Mouse (Mus musculus): ENCODE results near the gene Olfr459. TPM values are rescaled to one million over a fixed set of nuclear protein-coding genes. Genes with fewer than 3 reads are reported as not detected.

Gene Olfr459
- polyA plus RNA-seq, 1 experiment from 2014 or later: not detected

GRCm38 (mm10) chr6:41757199-41757598 lies 17.8 kb downstream of the Olfr459 start:
- H3K4me1 ChIP-seq (ENCODE audit: control insufficient read depth, insufficient read depth, low read length): no peaks in the 10 kb centered on the region
- H3K36me3 ChIP-seq (ENCODE audit: control insufficient read depth, insufficient read depth, low read length): no peaks in the 10 kb centered on the region
- H3K9ac ChIP-seq (ENCODE audit: low read depth, low read length): no peak overlapping the region
- H3K27me3 ChIP-seq (replicated peaks; ENCODE audit: control insufficient read depth, insufficient read depth, low read length): no peaks in the 10 kb centered on the region
- 64% methylated on average over 3 of the region's 3 CpGs for WGBS
- H3K9me3 ChIP-seq (ENCODE audit: control insufficient read depth, low read length): no peaks in the 10 kb centered on the region
- H3K4me2 ChIP-seq (ENCODE audit: low read depth, low read length): no peak overlapping the region
- H3K27ac ChIP-seq (ENCODE audit: low read length): no peak overlapping the region
- H3K4me3 ChIP-seq (ENCODE audit: low read length): no peak overlapping the region
- ATAC-seq: no peak

- ATAC-seq: no peak
Measured at GRCm38 (mm10) chr6:41754626-41755025, 20.4 kb downstream of the Olfr459 start.

DNA sequence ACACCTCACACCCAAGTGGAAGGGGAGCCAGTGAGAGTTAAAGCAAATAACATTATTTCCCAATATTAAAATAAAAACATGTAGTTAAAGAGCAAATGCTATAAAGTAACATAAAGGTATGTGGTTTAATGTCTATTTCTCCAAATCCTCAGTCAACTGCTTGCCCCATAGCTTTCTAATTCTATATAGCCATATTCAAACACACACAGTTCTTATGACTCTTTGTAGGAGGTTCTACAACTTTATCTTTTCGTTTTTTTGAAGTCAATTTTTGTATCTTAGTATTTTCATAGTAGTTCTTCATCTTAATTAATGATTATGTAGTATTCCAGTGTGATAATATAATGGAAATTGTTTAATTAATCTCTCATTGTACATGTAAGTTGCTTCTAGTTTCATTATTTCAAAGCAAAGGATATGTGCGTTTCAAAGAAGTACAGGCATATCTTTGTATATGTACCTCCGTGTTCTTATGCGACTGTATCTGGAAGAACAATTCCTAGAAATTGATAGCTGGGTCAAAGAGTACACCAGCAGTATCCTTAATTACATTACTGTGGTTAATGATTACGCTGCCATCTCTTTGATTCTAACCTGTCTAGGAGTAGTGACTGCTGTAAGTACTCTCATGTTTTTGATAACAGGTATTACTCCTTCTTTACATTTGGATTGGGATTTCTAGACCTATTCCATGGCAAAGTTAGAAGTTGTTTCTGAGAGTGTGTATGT lies 30.1 kb downstream of the Olfr459 start:
- H3K4me2 ChIP-seq (ENCODE audit: low read depth, low read length): no peak overlapping the region
- H3K4me1 ChIP-seq (ENCODE audit: control insufficient read depth, insufficient read depth, low read length): no peaks in the 10 kb centered on the region
- no peaks in the 10 kb centered on the region for H3K36me3 ChIP-seq (ENCODE audit: control insufficient read depth, insufficient read depth, low read length)
- no peak overlapping the region for H3K27ac ChIP-seq (ENCODE audit: low read length)
- no peaks in the 10 kb centered on the region for H3K27me3 ChIP-seq (replicated peaks; ENCODE audit: control insufficient read depth, insufficient read depth, low read length)
- H3K9me3 ChIP-seq (ENCODE audit: control insufficient read depth, low read length): no peaks in the 10 kb centered on the region
- peak; percentile 99 for ATAC-seq
- WGBS: 60% methylated on average over 5 of the region's 5 CpGs
- no peak overlapping the region for H3K4me3 ChIP-seq (ENCODE audit: low read length)
- no peak overlapping the region for H3K9ac ChIP-seq (ENCODE audit: low read depth, low read length)

More at GRCm38 (mm10) chr6:41754626-41755025, 20.4 kb downstream of the Olfr459 start:
- Histone ChIP-seq H3K4me1 (ENCODE audit: control insufficient read depth, insufficient read depth, low read length) (no peaks in the 10 kb centered on the region), H3K36me3 (ENCODE audit: control insufficient read depth, insufficient read depth, low read length) (no peaks in the 10 kb centered on the region), H3K9me3 (ENCODE audit: control insufficient read depth, low read length) (no peaks in the 10 kb centered on the region), H3K4me3 (ENCODE audit: low read length) (no peak overlapping the region), H3K27ac (ENCODE audit: low read length) (no peak overlapping the region), H3K27me3 (replicated peaks; ENCODE audit: control insufficient read depth, insufficient read depth, low read length) (no peaks in the 10 kb centered on the region), H3K9ac (ENCODE audit: low read depth, low read length) (no peak overlapping the region), H3K4me2 (ENCODE audit: low read depth, low read length) (no peak overlapping the region)
- 68% methylated on average over 6 of the region's 6 CpGs for WGBS

DNA sequence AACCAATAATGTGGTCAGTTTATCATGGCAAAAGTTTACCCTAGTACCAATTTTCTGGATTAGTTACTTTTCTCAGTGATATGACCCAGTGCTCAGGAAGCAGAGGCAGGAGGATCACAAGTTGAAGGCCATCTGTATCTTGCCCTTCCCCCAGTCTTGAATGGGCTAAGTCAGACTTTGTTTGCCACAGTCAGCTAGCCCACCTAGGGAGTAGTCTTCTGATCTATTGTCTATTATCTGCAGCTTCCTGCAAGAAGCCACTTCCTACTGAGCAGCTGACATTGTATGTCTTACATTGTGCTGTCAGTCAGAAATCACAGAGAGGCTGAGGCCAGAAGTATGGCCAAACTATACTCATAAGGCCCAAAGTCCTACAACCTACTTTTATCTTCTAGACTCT lies 33.9 kb downstream of the Olfr459 start:
- H3K36me3 ChIP-seq (ENCODE audit: control insufficient read depth, insufficient read depth, low read length): no peaks in the 10 kb centered on the region
- H3K9me3 ChIP-seq (ENCODE audit: control insufficient read depth, low read length): no peaks in the 10 kb centered on the region
- H3K27me3 ChIP-seq (replicated peaks; ENCODE audit: control insufficient read depth, insufficient read depth, low read length): no peaks in the 10 kb centered on the region
- H3K27ac ChIP-seq (ENCODE audit: low read length): no peak overlapping the region
- no peak overlapping the region for H3K9ac ChIP-seq (ENCODE audit: low read depth, low read length)
- H3K4me2 ChIP-seq (ENCODE audit: low read depth, low read length): no peak overlapping the region
- no peak for ATAC-seq
- H3K4me1 ChIP-seq (ENCODE audit: control insufficient read depth, insufficient read depth, low read length): no peaks in the 10 kb centered on the region
- H3K4me3 ChIP-seq (ENCODE audit: low read length): no peak overlapping the region

DNA sequence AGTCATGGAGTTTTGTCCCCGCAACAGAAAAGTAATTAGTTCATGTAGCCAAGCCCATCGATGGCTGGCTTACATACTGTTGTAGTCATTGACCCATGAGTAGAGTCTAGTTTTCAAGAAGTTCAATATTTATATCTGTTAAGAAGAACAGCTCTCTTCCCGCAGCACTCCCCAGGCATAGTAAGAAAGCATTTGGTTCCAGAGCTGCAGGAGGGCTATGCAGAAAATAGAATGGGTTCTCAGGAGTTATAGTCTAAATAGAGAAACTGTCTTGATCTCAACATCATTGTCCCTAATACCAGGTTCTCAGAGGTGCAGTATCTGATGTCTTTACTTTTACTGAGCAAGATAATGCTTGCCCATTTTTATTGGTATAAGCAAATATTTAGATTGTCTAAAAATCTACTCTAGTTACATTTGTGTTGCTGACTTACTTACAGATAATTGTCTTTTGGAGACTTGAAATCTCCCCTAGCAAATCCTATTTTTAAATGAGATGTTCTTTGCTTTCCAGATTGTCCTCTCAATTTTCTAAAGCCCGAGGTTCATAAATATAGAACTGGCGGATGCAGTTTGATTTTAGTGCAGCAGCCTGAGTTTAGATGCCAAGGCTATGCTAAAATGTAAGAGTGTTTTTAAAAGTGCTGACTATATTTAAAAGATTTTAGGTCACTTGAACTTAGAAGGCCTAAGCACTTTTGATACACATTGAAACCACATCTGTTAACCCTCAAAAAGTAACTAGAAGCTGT lies 40.1 kb downstream of the Olfr459 start:
- no peak for ATAC-seq
- Histone ChIP-seq H3K9ac (ENCODE audit: low read depth, low read length) (no peak overlapping the region), H3K4me2 (ENCODE audit: low read depth, low read length) (no peak overlapping the region), H3K27ac (ENCODE audit: low read length) (no peak overlapping the region), H3K4me1 (ENCODE audit: control insufficient read depth, insufficient read depth, low read length) (no peaks in the 10 kb centered on the region), H3K9me3 (ENCODE audit: control insufficient read depth, low read length) (no peaks in the 10 kb centered on the region), H3K36me3 (ENCODE audit: control insufficient read depth, insufficient read depth, low read length) (no peaks in the 10 kb centered on the region), H3K27me3 (replicated peaks; ENCODE audit: control insufficient read depth, insufficient read depth, low read length) (no peaks in the 10 kb centered on the region), H3K4me3 (ENCODE audit: low read length) (no peak overlapping the region)
- WGBS: 90% methylated on average over 5 of the region's 5 CpGs

GRCm38 (mm10) chr6:41727989-41728609 lies 46.9 kb downstream of the Olfr459 start:
- 75% methylated on average over 1 of the region's 1 CpGs for WGBS
- no peaks in the 10 kb centered on the region for H3K27me3 ChIP-seq (replicated peaks; ENCODE audit: control insufficient read depth, insufficient read depth, low read length)
- H3K9me3 ChIP-seq (ENCODE audit: control insufficient read depth, low read length): no peaks in the 10 kb centered on the region
- H3K9ac ChIP-seq (ENCODE audit: low read depth, low read length): no peak overlapping the region
- H3K4me2 ChIP-seq (ENCODE audit: low read depth, low read length): no peak overlapping the region
- H3K36me3 ChIP-seq (ENCODE audit: control insufficient read depth, insufficient read depth, low read length): no peaks in the 10 kb centered on the region
- no peak overlapping the region for H3K4me3 ChIP-seq (ENCODE audit: low read length)
- ATAC-seq: no peak
- H3K27ac ChIP-seq (ENCODE audit: low read length): no peak overlapping the region
- no peaks in the 10 kb centered on the region for H3K4me1 ChIP-seq (ENCODE audit: control insufficient read depth, insufficient read depth, low read length)

GRCm38 (mm10) chr6:41721430-41721829 lies 53.5 kb downstream of the Olfr459 start:
- Histone ChIP-seq H3K36me3 (ENCODE audit: control insufficient read depth, insufficient read depth, low read length) (no peaks in the 10 kb centered on the region), H3K9ac (ENCODE audit: low read depth, low read length) (no peak overlapping the region), H3K9me3 (ENCODE audit: control insufficient read depth, low read length) (no peaks in the 10 kb centered on the region), H3K4me2 (ENCODE audit: low read depth, low read length) (no peak overlapping the region), H3K27ac (ENCODE audit: low read length) (no peak overlapping the region), H3K27me3 (replicated peaks; ENCODE audit: control insufficient read depth, insufficient read depth, low read length) (no peaks in the 10 kb centered on the region), H3K4me1 (ENCODE audit: control insufficient read depth, insufficient read depth, low read length) (no peaks in the 10 kb centered on the region), H3K4me3 (ENCODE audit: low read length) (no peak overlapping the region)
- 87% methylated on average over 2 of the region's 2 CpGs for WGBS
- ATAC-seq: no peak

Other genes with a start within 250 kb of the Olfr459 start
- gene Ephb6, start 169.7 kb downstream of the Olfr459 start, polyA plus RNA-seq (2015; fragmentation: Nextera tagmentation; extraction: Ambion mirVana): 6.6 and 7.4 TPM in 2 replicates
- 0.29 and 0.35 TPM in 2 replicates for gene Trpv6, start 138.8 kb downstream of the Olfr459 start, polyA plus RNA-seq (2015; fragmentation: Nextera tagmentation; extraction: Ambion mirVana)
- gene Trpv5, start 94.4 kb downstream of the Olfr459 start, polyA plus RNA-seq (2015; fragmentation: Nextera tagmentation; extraction: Ambion mirVana): 0.11 and 0.13 TPM in 2 replicates
- gene Llcfc1, start 90.7 kb downstream of the Olfr459 start, polyA plus RNA-seq (2015; fragmentation: Nextera tagmentation; extraction: Ambion mirVana): 1.1 and 1.6 TPM in 2 replicates
- gene Kel, start 70.8 kb downstream of the Olfr459 start, polyA plus RNA-seq (2015; fragmentation: Nextera tagmentation; extraction: Ambion mirVana): 3.4 and 5.5 TPM in 2 replicates
- gene Pip, start 72.4 kb upstream of the Olfr459 start, polyA plus RNA-seq (2015; fragmentation: Nextera tagmentation; extraction: Ambion mirVana): not detected in 2 replicates
- gene Sval2, start 77.8 kb upstream of the Olfr459 start, polyA plus RNA-seq (2015; fragmentation: Nextera tagmentation; extraction: Ambion mirVana): not detected in 2 replicates
- gene Sval1, start 176.5 kb upstream of the Olfr459 start, polyA plus RNA-seq (2015; fragmentation: Nextera tagmentation; extraction: Ambion mirVana): 5.4 and 9.2 TPM in 2 replicates
- gene Sval3, start 193.0 kb upstream of the Olfr459 start, polyA plus RNA-seq (2015; fragmentation: Nextera tagmentation; extraction: Ambion mirVana): not detected in 2 replicates

All from intestine, embryonic 16.5 days (tissue).